Mouse (Mus musculus): ENCODE results near the gene Ier5. TPM values are rescaled to one million over a fixed set of nuclear protein-coding genes. Genes with fewer than 3 reads are reported as not detected.

The Ier5 gene
- polyA plus RNA-seq, 1 experiment from 2014 or later: 6.7 TPM

- Histone ChIP-seq H3K9me3 (ENCODE audit: control insufficient read depth, low read length) (no peaks in the 10 kb centered on the region), H3K27me3 (replicated peaks; ENCODE audit: control insufficient read depth, insufficient read depth, low read length) (no peaks in the 10 kb centered on the region), H3K36me3 (ENCODE audit: control insufficient read depth, insufficient read depth, low read length) (no peaks in the 10 kb centered on the region), H3K4me2 (ENCODE audit: low read length) (no peak overlapping the region), H3K27ac (ENCODE audit: low read depth) (no peak overlapping the region), H3K9ac (ENCODE audit: low read length) (no peak overlapping the region), H3K4me1 (replicated peaks; ENCODE audit: control insufficient read depth, insufficient read depth, low read length) (peaks cover 7% of the 10 kb centered on the region), H3K4me3 (ENCODE audit: low read depth, low read length) (no peak overlapping the region)
- 60% methylated on average over 6 of the region's 6 CpGs for WGBS
- no peak for DNase-seq (ENCODE audit: low spot score)
- ATAC-seq (replicated peaks; ENCODE audit: low FRiP score, low TSS enrichment, low read depth): no peak
Measured at GRCm38 (mm10) chr1:155058099-155059012, 41.1 kb downstream of the Ier5 start.

- ATAC-seq (replicated peaks; ENCODE audit: low FRiP score, low TSS enrichment, low read depth) (no peak), DNase-seq (ENCODE audit: low spot score) (no peak)
- no peak overlapping the region for H3K4me3 ChIP-seq (ENCODE audit: low read depth, low read length)
Measured at GRCm38 (mm10) chr1:155056166-155056565, 43.3 kb downstream of the Ier5 start.

GRCm38 (mm10) chr1:155055041-155055440 lies 44.4 kb downstream of the Ier5 start:
- no peaks in the 10 kb centered on the region for H3K36me3 ChIP-seq (ENCODE audit: control insufficient read depth, insufficient read depth, low read length)
- H3K27ac ChIP-seq (ENCODE audit: low read depth): no peak overlapping the region
- WGBS: 33% methylated on average over 3 of the region's 3 CpGs
- no peak overlapping the region for H3K4me3 ChIP-seq (ENCODE audit: low read depth, low read length)
- peaks cover 27% of the 10 kb centered on the region for H3K4me1 ChIP-seq (replicated peaks; ENCODE audit: control insufficient read depth, insufficient read depth, low read length)
- H3K27me3 ChIP-seq (replicated peaks; ENCODE audit: control insufficient read depth, insufficient read depth, low read length): no peaks in the 10 kb centered on the region
- ATAC-seq (replicated peaks; ENCODE audit: low FRiP score, low TSS enrichment, low read depth): no peak
- H3K9ac ChIP-seq (ENCODE audit: low read length): no peak overlapping the region
- DNase-seq (ENCODE audit: low spot score): no peak
- no peak overlapping the region for H3K4me2 ChIP-seq (ENCODE audit: low read length)
- H3K9me3 ChIP-seq (ENCODE audit: control insufficient read depth, low read length): no peaks in the 10 kb centered on the region

More at GRCm38 (mm10) chr1:155056166-155056565, 43.3 kb downstream of the Ier5 start:
- Histone ChIP-seq H3K27me3 (replicated peaks; ENCODE audit: control insufficient read depth, insufficient read depth, low read length) (no peaks in the 10 kb centered on the region), H3K27ac (ENCODE audit: low read depth) (no peak overlapping the region), H3K36me3 (ENCODE audit: control insufficient read depth, insufficient read depth, low read length) (no peaks in the 10 kb centered on the region), H3K4me2 (ENCODE audit: low read length) (no peak overlapping the region), H3K4me1 (replicated peaks; ENCODE audit: control insufficient read depth, insufficient read depth, low read length) (peaks cover 27% of the 10 kb centered on the region), H3K9me3 (ENCODE audit: control insufficient read depth, low read length) (no peaks in the 10 kb centered on the region), H3K9ac (ENCODE audit: low read length) (no peak overlapping the region)
- 89% methylated on average over 1 of the region's 1 CpGs for WGBS

GRCm38 (mm10) chr1:155054366-155054965 lies 45.0 kb downstream of the Ier5 start:
- no peaks in the 10 kb centered on the region for H3K27me3 ChIP-seq (replicated peaks; ENCODE audit: control insufficient read depth, insufficient read depth, low read length)
- H3K36me3 ChIP-seq (ENCODE audit: control insufficient read depth, insufficient read depth, low read length): no peaks in the 10 kb centered on the region
- H3K27ac ChIP-seq (ENCODE audit: low read depth): no peak overlapping the region
- peaks cover 27% of the 10 kb centered on the region for H3K4me1 ChIP-seq (replicated peaks; ENCODE audit: control insufficient read depth, insufficient read depth, low read length)
- 37% methylated on average over 6 of the region's 6 CpGs for WGBS
- no peaks in the 10 kb centered on the region for H3K9me3 ChIP-seq (ENCODE audit: control insufficient read depth, low read length)
- H3K4me2 ChIP-seq (ENCODE audit: low read length): no peak overlapping the region
- no peak overlapping the region for H3K9ac ChIP-seq (ENCODE audit: low read length)
- no peak for ATAC-seq (replicated peaks; ENCODE audit: low FRiP score, low TSS enrichment, low read depth)
- no peak for DNase-seq (ENCODE audit: low spot score)
- no peak overlapping the region for H3K4me3 ChIP-seq (ENCODE audit: low read depth, low read length)

GRCm38 (mm10) chr1:155053296-155053695 lies 46.1 kb downstream of the Ier5 start:
- H3K4me1 ChIP-seq (replicated peaks; ENCODE audit: control insufficient read depth, insufficient read depth, low read length): peaks cover 23% of the 10 kb centered on the region
- no peak overlapping the region for H3K9ac ChIP-seq (ENCODE audit: low read length)
- 96% methylated on average over 1 of the region's 1 CpGs for WGBS
- H3K27me3 ChIP-seq (replicated peaks; ENCODE audit: control insufficient read depth, insufficient read depth, low read length): no peaks in the 10 kb centered on the region
- no peak overlapping the region for H3K4me3 ChIP-seq (ENCODE audit: low read depth, low read length)
- no peaks in the 10 kb centered on the region for H3K9me3 ChIP-seq (ENCODE audit: control insufficient read depth, low read length)
- ATAC-seq (replicated peaks; ENCODE audit: low FRiP score, low TSS enrichment, low read depth): no peak
- no peak for DNase-seq (ENCODE audit: low spot score)
- no peak overlapping the region for H3K4me2 ChIP-seq (ENCODE audit: low read length)
- no peaks in the 10 kb centered on the region for H3K36me3 ChIP-seq (ENCODE audit: control insufficient read depth, insufficient read depth, low read length)
- H3K27ac ChIP-seq (ENCODE audit: low read depth): no peak overlapping the region

GRCm38 (mm10) chr1:155052761-155053166 lies 46.7 kb downstream of the Ier5 start:
- Histone ChIP-seq H3K27me3 (replicated peaks; ENCODE audit: control insufficient read depth, insufficient read depth, low read length) (no peaks in the 10 kb centered on the region), H3K4me2 (ENCODE audit: low read length) (no peak overlapping the region), H3K27ac (ENCODE audit: low read depth) (peak overlapping the region; percentile 35; the same call in 1 of the 2 replicates), H3K4me3 (ENCODE audit: low read depth, low read length) (no peak overlapping the region), H3K9me3 (ENCODE audit: control insufficient read depth, low read length) (no peaks in the 10 kb centered on the region), H3K4me1 (replicated peaks; ENCODE audit: control insufficient read depth, insufficient read depth, low read length) (peaks cover 23% of the 10 kb centered on the region), H3K36me3 (ENCODE audit: control insufficient read depth, insufficient read depth, low read length) (no peaks in the 10 kb centered on the region), H3K9ac (ENCODE audit: low read length) (no peak overlapping the region)
- 16% methylated on average over 9 of the region's 9 CpGs for WGBS
- DNase-seq (ENCODE audit: low spot score) (no peak), ATAC-seq (replicated peaks; ENCODE audit: low FRiP score, low TSS enrichment, low read depth) (no peak)

- 39% methylated on average over 4 of the region's 4 CpGs for WGBS
- no peak overlapping the region for H3K4me3 ChIP-seq (ENCODE audit: low read depth, low read length)
- peak overlapping the region; percentile 35; the same call in 1 of the 2 replicates for H3K27ac ChIP-seq (ENCODE audit: low read depth)
- no peaks in the 10 kb centered on the region for H3K9me3 ChIP-seq (ENCODE audit: control insufficient read depth, low read length)
- H3K9ac ChIP-seq (ENCODE audit: low read length): no peak overlapping the region
- H3K4me1 ChIP-seq (replicated peaks; ENCODE audit: control insufficient read depth, insufficient read depth, low read length): peaks cover 23% of the 10 kb centered on the region
- no peak overlapping the region for H3K4me2 ChIP-seq (ENCODE audit: low read length)
- no peak for DNase-seq (ENCODE audit: low spot score)
- H3K27me3 ChIP-seq (replicated peaks; ENCODE audit: control insufficient read depth, insufficient read depth, low read length): no peaks in the 10 kb centered on the region
- no peaks in the 10 kb centered on the region for H3K36me3 ChIP-seq (ENCODE audit: control insufficient read depth, insufficient read depth, low read length)
- ATAC-seq (replicated peaks; ENCODE audit: low FRiP score, low TSS enrichment, low read depth): no peak
Measured at GRCm38 (mm10) chr1:155052131-155052760, 47.2 kb downstream of the Ier5 start.

GRCm38 (mm10) chr1:155051701-155052127 lies 47.7 kb downstream of the Ier5 start:
- DNase-seq (ENCODE audit: low spot score): no peak

More at GRCm38 (mm10) chr1:155051701-155052127, 47.7 kb downstream of the Ier5 start:
- no peaks in the 10 kb centered on the region for H3K27me3 ChIP-seq (replicated peaks; ENCODE audit: control insufficient read depth, insufficient read depth, low read length)
- H3K4me1 ChIP-seq (replicated peaks; ENCODE audit: control insufficient read depth, insufficient read depth, low read length): peaks cover 23% of the 10 kb centered on the region
- 36% methylated on average over 10 of the region's 10 CpGs for WGBS
- peak overlapping the region; percentile 35; the same call in 1 of the 2 replicates for H3K27ac ChIP-seq (ENCODE audit: low read depth)
- no peak overlapping the region for H3K4me3 ChIP-seq (ENCODE audit: low read depth, low read length)
- no peak overlapping the region for H3K4me2 ChIP-seq (ENCODE audit: low read length)
- no peak overlapping the region for H3K9ac ChIP-seq (ENCODE audit: low read length)
- no peaks in the 10 kb centered on the region for H3K9me3 ChIP-seq (ENCODE audit: control insufficient read depth, low read length)
- H3K36me3 ChIP-seq (ENCODE audit: control insufficient read depth, insufficient read depth, low read length): no peaks in the 10 kb centered on the region
- ATAC-seq (replicated peaks; ENCODE audit: low FRiP score, low TSS enrichment, low read depth): no peak

Measured in intestine, embryonic 14.5 days (tissue).